Mouse (Mus musculus) common myeloid progenitor, adult 5-6 weeks (primary cell): Measurements from ENCODE around the gene Aatf. TPM values are rescaled to one million over a fixed set of nuclear protein-coding genes. Genes with fewer than 3 reads are reported as not detected.
A peak's percentile ranks its signal among the peaks of the same experiment; 100 is the strongest.

ENCODE experiments used
- ATAC-seq: replicated peaks from 2 replicates; pipeline ENCODE4 v1.8.0; 2016; ENCODE audit warnings: low read depth, mild to moderate bottlenecking, moderate TSS enrichment, inconsistent platforms; ENCODE audit not compliant: poor library complexity, severe bottlenecking
- total RNA-seq: library from RNA; stranded (forward); fragments of 200-1000, 187-1606 nt; gene quantifications from 2 replicates; pipeline ENCODE4 v1.2.3, GENCODE M21; 2017

Gene Aatf
- total RNA-seq: 121 and 128 TPM in 2 replicates

- ATAC-seq: peak; percentile 96
Observed at GRCm38 (mm10) chr11:84513171-84514116, at the start of gene Aatf. Aatf (minus strand) TSS chr11:84513522.

- no peak for ATAC-seq
Observed at GRCm38 (mm10) chr11:84562758-84563347, 49.5 kb upstream of the Aatf start.

DNA sequence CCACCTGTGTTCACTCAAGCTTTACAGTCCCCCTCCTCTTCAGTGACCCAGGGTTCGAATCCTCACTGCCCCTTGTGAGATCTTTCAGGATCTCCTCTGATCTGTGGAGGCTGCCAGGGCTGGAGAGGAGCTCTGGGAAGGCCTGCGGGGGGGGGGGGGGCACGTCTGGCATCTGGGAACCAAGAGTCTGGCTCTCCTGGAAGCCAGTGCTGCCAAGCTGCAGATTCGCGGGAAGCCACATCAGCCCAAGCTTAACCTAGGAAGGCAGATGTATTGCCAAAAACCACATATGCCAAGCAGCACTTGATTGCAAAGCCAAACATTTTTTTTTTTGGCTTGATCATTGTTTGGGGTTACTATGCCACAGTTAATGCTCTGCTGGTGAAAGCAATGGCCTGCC lies 48.2 kb upstream of the Aatf start:
- no peak for ATAC-seq

GRCm38 (mm10) chr11:84553821-84554450 lies 40.6 kb upstream of the Aatf start:
- ATAC-seq: no peak

GRCm38 (mm10) chr11:84551296-84551695 lies 38.0 kb upstream of the Aatf start:
- no peak for ATAC-seq

DNA sequence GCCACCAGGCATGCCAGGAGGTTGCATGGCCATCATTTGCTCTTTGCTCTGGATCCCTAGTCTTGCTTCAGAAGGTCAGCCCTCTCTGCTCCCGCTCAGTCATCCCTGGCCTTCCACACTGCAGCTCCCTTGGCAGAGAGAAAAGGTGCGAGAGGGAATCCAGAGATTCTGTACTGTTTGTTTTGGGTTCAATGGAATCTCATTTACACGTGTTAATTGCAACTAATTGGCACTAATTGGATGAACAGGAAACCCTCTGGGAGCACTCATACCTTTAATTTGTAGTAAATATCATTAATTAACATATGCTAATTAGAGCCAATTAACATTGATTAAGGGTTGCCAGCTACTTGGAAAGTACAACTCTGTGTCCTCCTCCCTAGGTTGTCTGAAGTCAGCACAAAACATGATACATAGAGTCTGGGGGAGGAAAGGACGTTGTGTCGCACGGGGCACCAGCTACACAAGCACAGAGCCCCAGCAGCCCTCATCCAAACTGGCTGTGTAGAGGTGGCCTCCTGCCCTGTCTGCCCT lies 36.0 kb upstream of the Aatf start:
- no peak for ATAC-seq

GRCm38 (mm10) chr11:84548293-84548692 lies 35.0 kb upstream of the Aatf start:
- ATAC-seq: no peak

DNA sequence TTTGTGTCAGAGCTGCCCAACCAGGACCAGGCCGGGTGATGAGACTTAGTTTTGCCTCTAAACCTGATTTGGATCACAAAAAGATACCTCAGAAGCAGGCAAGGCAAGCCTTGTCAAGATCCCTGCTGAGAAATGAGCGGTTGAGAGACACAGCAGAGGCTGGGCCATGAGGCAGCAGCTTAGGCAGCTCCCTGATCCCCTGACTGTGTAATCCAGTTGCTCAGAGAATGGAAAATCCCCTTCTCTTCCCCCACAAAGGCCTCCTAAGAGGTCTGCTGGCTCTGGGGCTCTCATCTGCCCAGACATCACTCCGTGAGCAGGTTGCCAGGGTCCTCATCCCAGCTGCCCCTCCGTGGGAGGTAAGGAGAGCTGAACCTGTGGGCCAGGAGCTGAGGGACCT lies 26.7 kb upstream of the Aatf start:
- ATAC-seq: no peak

DNA sequence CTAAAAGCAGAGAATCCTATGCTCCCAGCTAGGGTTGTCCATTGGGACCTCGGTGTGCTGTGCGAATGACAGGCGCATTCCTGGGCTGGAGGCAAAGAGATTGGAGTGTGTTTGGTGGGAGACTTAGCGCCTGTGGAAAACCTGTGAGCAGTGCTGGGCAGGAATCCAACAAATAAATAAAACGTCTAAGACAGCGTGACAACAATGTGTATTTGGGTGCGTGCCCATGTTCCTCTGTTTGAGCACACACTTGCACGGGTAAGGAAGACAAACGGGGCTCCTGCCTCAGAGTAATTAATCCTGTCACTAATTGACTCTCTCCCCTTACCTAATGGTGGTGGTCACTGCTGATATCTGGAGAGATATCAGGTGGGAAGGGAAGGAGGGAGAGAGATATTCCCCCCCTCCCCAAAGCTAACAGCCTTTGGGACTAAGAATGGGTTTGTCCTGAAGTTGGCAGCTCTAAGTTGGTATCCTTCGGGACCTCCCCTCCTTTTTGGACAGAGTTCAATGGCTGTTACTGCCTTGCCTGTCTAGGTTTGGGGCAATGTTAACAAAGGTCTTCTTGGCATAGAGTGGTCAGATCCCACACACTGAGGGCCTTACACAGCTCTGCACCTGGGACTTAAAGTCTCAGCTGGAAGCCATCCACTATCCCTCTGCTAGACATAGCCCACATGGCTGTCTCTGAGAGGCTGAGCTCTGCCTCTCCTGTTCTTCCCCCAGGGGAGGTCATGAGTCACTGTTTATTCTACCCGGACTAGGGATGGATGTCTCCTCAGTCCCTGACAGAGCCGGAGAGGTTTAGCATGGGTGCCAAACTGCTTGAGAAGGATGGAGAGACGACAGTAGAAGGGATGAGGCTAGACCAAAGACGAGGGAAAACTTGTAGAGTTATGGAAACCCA lies 16.7 kb upstream of the Aatf start:
- ATAC-seq: no peak

GRCm38 (mm10) chr11:84529143-84529755 lies 15.9 kb upstream of the Aatf start:
- no peak for ATAC-seq

- no peak for ATAC-seq
Observed at GRCm38 (mm10) chr11:84526976-84527860, 13.9 kb upstream of the Aatf start.

- ATAC-seq: no peak
Observed at GRCm38 (mm10) chr11:84526451-84526850, 13.1 kb upstream of the Aatf start.

- no peak for ATAC-seq
Observed at GRCm38 (mm10) chr11:84525421-84526274, 12.3 kb upstream of the Aatf start, which contains the start of gene Lhx1. Lhx1 (minus strand) TSS chr11:84525535.

- no peak for ATAC-seq
Observed at GRCm38 (mm10) chr11:84524511-84525270, 11.4 kb upstream of the Aatf start.

GRCm38 (mm10) chr11:84523841-84524510 lies 10.7 kb upstream of the Aatf start:
- peak; percentile 17; the same call in 1 of the 2 replicates for ATAC-seq

DNA sequence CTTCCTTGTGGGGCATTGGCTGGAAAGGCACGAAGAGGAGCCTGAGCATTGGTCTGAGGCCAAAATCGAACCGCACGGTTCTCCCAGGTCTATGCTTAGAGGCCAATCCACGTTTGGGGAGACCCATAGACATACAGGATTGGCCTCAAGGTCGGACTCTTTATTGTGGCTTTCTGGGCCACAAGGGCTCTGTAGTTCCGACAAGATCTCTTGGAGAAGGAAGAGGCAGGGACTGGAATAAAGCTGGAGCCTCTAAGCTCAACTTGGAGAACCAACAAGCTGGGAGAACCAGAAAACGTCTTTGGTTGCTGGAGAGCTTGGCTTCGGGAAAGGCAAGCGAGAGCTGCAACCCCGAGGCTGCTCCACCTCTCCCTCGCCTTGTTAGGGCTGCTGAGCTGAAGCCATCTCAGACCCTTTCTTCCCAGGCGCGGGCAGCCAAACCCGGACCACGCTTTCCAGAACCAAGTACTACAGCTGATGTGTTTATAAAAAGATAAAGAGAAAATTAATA lies 10.1 kb upstream of the Aatf start:
- no peak for ATAC-seq
